Mouse (Mus musculus) heart, postnatal 4 days (tissue): ENCODE data around the gene Tcf7l1. TPM values are rescaled to one million over a fixed set of nuclear protein-coding genes. Genes with fewer than 3 reads are reported as not detected.

Source experiments
- DNase-seq: peaks from one replicate; pipeline ENCODE4 v3.0.0; 2021
- total RNA-seq, 2 experiments: library from RNA; stranded (reverse); gene quantifications; 2 replicates each; pipeline ENCODE4 v1.2.3; 2021

The Tcf7l1 gene
- total RNA-seq, 2 experiments from 2014 or later: 24.2 to 26.5 TPM

DNA sequence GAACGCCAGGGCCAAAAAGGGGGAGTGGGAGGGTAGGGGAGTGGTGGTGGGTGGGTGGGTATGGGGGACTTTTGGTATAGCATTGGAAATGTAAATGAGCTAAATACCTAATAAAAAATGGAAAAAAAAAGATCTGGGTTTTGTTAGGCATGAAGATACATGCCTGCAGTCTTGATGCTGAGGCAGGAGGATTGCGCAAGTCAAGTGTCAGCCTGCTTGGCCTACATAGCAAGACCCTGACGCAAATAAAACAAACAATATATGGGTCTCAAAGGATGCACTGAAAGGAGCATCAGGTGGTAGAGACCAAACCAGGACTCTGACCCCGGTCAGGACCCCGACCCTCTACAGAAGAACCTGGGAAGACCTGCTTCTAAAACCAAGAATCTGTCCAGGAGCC is 90.5 kb downstream of the Tcf7l1 start:
- no peak for DNase-seq

DNA sequence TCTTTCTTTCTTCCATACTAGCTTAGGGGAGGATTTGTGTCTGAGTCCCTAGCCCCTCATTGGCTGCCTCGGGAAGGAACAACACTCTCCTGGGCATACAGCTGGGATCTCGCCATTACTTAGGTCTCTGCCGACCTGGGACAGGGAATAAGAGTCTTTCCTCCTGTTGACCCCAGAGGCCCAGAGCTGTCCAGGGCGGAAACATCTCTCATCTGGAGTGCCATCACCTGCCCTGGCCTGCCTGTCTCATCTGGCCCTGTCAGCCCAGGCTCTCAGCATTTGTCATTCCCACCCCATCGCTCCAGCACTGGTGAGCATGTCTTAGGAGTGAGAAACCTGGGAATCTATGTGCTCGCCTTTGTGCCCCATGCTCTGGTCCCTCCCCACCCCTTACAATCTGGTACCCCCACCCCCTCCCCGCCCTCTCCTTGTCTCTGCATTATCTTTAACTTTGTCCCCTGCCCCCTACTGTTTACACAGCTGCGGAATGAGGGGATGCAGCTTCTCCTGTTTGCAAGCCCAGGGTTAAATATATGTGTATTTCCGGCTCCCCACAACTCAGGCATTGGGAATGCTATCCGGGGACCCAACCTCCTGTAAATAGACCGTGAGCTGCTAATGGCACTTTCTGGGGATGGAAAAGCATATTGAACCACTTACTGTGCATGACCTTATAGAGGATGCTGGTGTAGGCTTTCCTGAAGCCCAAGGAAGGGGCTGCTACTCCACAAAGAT is 92.3 kb downstream of the Tcf7l1 start:
- DNase-seq: no peak

DNA sequence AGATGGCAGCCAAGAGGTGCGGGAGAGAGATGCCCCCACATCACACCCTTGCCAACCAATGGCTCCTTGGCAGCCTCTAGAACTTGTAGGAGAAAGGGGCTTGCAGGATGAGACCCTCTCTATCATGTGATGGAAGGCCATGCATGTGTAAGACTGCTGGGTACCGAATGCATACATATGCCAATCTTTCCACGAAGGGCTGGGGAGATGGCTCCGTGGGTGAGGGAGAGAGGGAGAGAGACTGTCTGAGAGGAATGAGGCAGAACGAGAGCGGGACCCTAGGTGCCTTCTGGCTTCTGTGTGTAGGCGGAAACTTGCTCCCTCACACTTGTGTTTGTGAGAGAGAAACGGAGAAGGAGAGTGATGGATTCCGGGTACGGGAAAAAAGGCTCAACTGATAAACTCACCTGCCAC is 94.3 kb downstream of the Tcf7l1 start:
- DNase-seq: no peak

DNA sequence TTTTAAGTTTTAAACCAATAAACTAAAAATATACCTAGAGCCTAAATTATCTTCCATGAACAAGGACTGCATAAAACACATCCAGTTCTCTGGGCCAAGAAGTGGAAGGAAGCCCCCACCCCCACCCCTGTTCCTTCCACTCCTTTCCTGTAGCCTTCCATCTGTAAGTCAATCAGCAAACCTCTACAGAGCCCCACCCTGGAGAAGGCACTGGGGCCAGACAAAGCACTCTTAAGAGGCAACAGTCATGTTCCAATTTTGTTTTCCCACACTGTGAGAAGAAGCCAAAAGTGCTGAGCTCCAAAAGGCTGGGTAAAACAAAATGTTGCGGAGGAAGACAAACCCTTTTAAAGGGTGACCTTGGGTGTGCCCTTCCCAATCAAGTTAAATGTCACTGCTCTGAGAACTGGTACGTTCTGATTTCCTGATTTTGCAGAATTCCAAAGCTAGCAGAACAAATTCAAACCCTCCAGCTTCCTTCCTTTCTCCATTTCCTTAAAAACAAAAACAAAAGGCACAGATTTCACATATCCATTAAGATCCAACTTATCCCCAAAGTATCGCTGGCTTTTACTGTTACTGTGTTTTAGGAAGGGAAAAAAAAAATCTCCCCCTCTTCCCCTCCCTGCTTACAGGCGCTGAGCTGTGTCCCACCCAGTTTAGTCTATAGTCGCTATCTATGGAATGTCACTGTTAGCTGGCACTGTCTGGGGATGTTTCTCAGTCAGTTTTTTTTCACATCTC is 94.8 kb downstream of the Tcf7l1 start:
- no peak for DNase-seq

DNA sequence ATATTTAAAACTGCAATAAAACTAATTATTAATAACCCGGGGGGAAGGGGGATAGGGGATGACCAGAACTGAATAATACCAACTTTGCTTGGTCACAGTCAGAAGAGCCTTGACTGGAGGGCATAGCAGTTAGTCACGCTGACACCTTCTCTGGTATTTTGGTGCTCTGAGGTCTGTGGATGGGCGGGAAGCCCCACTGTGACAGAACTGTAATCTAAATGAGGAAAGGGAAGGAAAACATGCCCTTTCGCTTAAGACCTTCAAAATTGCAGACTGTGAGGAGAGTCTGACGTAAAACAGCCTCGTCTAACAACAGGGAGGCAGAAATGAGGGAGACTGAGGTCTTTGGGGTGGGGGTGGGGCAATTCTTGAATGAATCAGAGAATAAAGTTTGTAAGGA is 96.6 kb downstream of the Tcf7l1 start:
- no peak for DNase-seq

DNA sequence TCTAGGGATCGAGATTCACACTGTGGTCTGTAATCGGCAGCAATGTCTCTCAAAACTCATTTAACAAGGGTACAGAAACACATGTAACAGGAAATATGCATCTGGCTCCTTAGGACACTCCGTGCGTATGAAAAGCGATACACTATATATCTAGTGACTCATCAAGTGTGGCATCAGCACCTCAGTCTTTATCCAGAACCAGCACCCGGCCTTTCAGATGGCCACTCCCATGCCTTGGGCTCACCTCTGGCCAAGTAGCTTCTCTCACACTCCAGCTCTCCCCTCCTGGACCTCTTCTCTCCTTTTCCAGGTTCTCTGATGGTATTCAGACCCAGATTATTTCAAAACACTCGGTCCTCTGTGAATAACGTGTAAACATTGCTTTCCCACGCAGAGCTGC is 97.5 kb downstream of the Tcf7l1 start:
- no peak for DNase-seq

DNA sequence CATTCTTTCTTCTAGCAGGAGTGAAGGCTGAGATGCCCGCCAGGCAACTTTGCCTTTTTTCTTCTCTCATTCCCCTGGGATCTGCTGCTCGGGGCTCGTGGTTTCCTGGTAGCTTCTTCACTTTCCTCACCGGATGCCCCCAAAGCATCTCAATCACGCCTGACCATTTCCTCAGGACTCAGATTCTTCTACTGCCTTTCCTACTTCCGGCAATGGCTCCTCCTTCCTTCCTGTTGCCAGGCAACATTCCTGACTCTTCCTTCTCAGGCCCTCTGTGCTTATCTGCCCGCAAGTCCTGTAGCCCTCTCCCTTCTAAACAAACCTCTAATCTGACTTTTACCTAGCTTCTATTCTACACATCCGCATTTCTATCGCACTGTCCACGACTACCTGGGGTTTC is 98.5 kb downstream of the Tcf7l1 start:
- DNase-seq: no peak

DNA sequence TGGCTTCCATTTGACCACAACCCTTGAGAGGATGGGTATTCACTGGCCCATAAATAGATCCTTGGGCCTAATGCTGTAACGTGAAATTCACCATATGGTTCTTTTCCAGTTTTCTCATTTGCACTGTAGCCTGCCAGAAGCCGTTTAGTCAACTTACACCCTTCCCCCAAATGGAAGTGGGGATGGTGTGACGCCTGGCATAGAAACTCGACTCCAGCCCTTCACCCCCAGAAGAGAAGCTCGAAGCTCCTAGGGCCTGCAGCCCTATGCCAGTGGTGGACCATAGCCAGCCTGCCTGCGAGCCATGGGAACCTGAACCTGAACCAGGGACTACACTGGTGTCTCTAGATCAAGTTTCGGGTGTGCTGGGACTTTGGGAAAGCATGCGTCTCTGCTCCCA is 99.1 kb downstream of the Tcf7l1 start:
- DNase-seq: no peak

DNA sequence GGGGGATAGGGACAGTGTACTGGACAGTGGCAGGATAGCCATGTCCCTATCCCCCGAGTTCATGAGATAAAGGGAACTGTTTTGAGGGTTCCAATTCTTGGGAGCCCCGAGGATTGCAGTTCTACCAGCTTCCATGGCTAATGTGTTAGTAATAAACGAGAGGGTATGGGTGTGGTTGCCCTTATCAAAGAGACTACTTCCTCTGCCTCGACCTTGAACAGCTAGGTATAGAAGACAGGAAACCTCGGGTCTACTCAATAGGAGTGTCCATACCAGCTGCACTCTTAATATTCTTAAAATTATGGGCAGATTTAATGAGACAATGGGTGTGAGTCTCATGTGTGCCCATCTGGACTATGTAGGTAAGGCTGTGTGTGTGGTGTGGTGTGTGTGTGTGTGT is 100.0 kb downstream of the Tcf7l1 start:
- no peak for DNase-seq

DNA sequence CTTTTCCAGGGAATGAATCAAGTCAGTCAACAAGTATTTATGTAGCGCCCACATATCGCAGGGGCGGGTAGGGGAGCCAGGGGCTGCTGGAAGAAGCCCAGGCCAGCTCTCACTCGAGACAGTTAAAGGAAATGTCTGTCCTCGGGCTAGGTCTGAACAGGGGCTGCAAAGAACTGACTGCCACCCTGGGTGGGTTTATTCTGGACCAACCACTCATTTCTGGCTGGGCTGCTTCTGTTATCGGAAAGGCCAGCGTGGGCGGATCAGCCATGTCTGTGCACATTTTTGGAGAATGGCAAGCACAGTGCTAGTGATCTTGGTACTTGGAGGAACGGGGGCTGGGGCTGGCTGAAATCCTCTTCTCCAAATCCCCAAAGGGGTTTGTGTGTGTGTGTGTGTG is 103.9 kb downstream of the Tcf7l1 start:
- peak; percentile 75 for DNase-seq

DNA sequence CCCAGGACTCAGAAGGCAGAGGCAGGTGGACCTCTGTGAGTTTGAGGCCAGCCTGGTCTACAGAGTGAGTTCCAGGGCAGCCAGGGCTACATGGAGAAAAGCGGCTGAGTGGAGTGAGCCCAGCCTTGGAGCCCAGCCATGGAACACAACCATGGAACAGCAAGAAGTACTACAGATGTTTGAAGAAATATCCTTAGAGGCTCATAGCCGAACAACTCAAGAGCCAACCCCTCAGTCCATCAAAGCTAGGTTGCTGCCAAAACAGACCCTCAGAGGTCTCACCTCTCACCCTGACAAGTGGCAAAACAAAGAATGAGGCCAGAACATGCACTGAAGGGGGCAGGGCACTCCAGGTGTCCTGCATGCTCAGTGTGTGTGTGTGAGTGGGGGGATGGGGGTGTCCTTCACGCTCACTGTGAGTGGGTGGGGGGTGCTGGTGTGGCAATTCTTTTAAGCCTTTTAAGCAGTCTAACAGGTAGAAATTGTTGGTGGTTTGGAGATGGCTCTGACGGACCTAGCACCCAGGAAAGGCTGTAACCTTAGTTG is 104.7 kb downstream of the Tcf7l1 start:
- peak; percentile 32 for DNase-seq

DNA sequence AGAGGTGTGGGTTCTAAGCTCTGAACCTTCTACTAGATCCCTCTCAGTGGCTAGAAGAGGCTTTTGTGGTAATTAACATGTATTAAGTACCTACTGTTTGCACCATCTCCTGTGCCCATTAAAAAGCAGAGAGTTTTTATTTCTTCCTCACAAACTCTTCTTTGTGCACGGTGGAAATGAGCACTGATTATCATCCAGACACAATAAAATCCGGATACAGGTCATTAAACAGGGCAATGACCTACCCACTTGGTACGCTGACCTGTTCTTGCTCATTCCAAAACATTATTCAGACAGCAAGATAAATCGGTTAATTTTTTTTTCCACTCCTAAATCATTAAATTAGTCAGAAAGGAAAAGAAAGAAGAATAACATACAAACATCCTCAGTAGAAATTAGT is 106.8 kb downstream of the Tcf7l1 start:
- DNase-seq: no peak

DNA sequence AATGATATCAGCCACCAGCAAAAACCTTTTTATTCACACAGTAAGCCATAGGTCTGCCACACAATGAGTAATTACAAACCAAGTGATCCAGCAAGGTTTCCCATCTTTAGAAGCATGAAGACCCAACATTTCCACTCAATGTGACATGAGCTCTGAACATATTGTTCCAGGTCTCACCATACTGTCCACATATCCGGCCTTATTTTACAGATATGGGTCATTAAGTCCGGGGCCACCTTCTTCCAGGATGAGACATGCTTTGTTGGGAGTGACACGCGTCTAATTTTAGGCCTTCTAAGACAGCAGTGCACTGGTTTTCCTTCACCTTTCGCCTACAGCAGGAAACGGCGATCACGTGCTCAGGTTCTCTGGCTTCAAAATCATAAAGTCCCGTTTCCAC is 108.1 kb downstream of the Tcf7l1 start:
- DNase-seq: no peak

DNA sequence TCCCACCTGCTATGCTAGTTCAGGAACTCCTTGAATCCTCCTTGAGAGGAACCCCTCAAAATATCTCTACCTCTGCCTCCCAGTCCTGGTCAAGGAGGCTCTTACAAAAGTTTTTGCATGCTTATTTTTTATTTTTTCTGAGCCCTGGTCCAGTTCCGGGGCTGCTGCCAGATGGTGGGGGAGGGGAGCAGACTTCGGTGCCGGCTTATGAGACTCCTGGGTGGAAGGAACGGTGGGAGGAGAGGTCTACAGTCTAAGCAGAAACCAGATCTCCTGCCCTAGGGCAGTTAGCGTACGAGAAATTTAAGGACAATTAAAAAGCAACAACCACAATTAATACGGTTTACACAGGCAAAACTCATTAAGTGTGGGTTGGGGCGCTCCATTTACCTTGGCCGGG is 110.4 kb downstream of the Tcf7l1 start:
- peak; percentile 59 for DNase-seq

DNA sequence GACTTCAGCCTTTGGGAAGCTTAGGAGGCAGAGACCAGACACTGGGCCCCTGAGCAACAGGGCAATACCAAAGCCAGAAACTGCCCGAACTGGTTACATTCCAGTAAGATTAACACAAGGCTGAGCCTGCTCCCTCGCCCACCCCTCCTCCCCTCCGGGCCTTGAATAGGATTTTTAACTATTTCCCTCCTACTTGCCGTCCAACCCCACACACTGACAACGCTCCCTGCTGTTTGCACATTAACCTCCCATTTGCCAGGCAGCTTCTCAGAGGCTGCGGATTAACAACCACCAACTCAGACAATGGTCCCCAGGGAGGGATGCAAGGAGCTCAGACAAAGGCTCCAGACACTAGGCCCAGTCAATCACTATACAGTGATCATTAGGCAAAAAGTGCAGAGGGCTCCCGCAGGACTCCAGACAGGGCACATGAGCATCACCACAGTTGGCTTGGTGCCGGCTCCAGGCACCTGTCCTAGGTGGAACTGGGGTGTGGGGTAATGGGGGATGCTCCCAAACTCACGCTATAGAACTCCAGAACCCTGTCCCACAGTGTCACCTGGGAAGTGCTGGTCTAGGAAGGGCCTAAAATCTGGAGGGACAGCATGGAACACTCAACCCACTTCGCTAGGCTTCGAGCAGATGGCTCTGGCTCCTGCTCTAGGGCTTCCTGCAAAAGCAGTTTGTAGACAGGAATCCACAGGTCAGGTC is 111.4 kb downstream of the Tcf7l1 start:
- DNase-seq: peak; percentile 44

DNA sequence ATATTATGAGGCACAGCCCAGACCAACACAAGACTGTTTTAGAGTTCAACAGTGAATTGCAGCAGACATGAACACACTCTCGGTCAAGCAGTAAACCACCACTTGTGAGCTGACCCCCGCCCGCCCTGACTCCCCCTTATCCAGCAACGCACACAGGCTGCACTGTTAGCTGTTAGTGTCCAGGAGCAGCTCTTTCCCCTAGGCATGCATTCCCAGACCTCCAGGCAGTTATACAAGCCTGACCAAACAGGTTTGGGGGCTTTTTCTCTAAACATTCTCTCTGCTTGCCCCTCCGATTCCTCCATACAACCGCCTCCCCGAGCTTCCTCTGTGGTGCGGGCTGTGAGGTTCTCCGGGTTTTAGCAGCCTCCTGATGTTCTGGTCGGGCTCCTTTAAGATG is 112.0 kb downstream of the Tcf7l1 start:
- no peak for DNase-seq

DNA sequence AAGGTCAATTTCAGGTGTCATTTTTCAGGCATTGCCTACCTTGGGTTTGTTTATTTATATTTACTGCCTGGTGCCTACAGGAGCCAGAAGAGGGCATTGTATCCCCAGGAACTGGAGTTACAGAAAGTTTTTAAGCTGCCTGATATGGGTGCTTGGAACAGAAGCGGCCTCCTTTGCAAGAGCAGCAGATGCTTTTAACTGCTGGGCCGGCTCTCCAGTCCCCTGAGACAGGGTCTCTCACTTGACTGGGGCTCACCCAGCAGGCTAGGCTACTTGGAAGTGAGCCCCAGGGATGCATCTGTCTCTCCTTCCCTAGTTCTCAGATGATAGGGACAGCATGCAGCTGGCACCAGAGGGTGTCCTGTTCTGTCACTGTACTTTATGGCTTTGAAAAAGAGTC is 112.7 kb downstream of the Tcf7l1 start:
- no peak for DNase-seq

DNA sequence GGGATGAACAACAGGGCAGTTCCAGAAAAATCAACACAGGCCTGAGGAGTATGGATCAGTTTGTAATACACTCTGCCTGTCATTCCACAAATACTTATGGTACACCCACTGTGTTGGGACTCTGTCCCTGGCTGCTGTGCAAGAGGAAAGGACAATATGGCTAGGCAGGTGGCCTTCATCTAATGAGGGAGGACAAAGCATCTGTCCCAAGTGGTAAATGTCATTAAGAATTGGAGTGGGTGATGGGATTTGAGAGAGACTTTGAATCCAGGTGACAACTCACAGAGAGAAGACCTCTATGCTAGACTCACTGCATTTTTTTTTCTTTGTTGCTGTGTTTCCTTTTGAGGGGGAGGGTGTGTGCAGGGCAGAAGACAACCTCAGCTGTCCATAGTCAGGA is 115.3 kb downstream of the Tcf7l1 start:
- DNase-seq: no peak

DNA sequence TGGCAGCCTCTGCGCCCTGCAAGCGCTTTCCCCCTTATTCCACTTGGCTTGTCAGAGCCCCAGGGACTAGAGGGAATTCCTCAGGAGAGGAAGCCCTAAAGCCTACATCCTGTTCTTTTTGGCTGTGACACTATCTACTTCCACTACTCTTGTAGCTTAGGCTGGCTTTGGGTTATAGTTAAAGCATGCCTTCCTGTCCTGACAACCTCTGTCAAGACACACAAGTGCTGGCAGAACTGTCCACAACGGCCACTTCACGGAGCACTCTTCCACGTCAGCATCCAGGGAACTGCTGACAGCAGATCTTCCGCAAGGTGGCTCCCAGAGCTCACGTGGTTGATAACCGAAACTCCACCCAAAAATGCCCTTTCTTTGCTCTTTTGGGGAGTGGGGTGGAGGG is 117.9 kb downstream of the Tcf7l1 start:
- peak; percentile 54 for DNase-seq

DNA sequence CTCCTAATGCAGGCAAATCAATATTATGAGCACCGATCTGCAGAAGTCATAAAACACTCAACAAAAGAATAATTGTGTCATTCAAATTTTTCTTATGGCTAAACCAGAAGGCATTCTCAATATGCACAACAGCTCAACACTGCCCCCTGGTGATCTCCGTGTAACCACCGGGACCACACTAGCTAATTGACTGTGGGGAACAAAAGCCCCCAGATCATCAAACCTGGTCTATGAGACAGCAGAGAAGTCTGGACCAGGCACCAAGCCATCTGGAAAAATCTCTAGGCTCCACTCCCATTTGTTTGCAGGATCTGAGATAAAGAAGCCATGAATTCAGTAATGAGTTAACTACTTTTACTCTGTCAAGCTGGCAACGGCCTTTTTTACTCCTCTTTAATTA is 122.0 kb downstream of the Tcf7l1 start:
- DNase-seq: peak; percentile 89

DNA sequence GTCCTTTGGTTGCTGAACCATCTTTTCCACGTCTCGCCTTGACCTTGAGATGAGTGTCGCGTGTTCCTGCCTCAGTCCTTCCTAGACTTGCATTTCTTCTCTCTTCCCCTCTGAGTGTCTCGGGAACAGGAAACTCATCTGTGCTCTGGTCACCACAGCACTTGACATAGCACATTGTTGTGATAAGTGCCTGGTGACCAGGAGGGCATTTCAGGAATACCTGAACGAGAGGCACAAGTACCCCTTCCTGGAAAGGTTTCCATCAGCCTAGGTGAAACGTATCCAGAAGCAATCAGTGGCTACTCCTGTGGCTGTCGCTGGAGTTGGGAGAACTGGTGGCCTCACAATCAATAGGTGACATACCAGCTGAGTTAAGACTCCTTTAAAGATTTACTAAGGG is 124.8 kb downstream of the Tcf7l1 start:
- no peak for DNase-seq

DNA sequence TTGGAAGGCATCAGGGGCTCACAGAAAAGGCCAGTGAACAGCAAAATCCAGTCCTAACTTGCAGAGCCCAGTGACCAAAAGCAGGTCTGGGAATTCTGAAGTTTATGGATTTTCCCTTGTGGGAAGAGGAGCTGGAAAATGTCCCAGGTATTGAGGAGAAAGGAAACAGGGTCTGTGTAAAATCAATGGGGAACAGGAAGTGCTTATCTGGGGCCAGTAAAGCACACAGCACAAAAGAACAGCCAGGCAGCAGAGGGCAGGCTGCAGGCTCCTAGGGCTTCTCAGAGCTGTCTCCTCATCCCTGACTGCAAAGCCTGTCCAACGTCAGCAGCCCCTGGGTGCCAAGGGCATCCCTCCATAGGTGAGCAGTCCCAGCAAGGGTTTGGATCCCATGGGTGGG is 126.1 kb downstream of the Tcf7l1 start:
- peak; percentile 39 for DNase-seq

DNA sequence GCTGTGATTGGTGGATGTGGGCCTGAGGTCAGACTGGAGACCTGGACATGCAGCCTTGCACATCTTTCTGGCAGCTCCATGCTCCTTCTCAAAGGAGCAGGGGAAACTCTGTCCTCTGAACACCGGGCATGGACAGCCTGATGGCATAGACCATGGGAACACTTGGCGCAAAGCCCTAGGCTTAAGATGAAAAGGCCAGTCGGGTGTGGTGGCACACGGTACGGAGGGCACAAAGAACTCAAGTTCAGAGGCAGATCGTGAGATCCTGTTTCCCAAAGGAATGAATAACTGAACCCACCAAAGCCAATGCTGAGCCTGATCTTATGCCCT is 128.7 kb downstream of the Tcf7l1 start:
- DNase-seq: no peak
